Mouse (Mus musculus) testis, adult 2 months (tissue): ENCODE measurements around the gene Armc6.

Experiments
- CTCF ChIP-seq: fragments of 200-500 bp; IDR thresholded peaks from 2 replicates; pipeline ENCODE4 v1.5.1; 2012; ENCODE audit warnings: low read depth, mild to moderate bottlenecking, inconsistent platforms, low read length, moderate library complexity; ENCODE audit not compliant: control insufficient read depth, insufficient read depth, insufficient replicate concordance
- POLR2A ChIP-seq: fragments of 200-500 bp; IDR thresholded peaks from 2 replicates; pipeline ENCODE4 v1.6.1; 2012; ENCODE audit warnings: low read depth, mild to moderate bottlenecking, inconsistent platforms, low read length, moderate library complexity; ENCODE audit not compliant: control insufficient read depth

GRCm38 (mm10) chr8:70274350-70274749 lies 40.1 kb upstream of the Armc6 start:
- TF ChIP-seq CTCF (no peak), POLR2A (no peak)
